ENCODE assay signal across 12 mouse cellular contexts in the genomic region with DNA sequence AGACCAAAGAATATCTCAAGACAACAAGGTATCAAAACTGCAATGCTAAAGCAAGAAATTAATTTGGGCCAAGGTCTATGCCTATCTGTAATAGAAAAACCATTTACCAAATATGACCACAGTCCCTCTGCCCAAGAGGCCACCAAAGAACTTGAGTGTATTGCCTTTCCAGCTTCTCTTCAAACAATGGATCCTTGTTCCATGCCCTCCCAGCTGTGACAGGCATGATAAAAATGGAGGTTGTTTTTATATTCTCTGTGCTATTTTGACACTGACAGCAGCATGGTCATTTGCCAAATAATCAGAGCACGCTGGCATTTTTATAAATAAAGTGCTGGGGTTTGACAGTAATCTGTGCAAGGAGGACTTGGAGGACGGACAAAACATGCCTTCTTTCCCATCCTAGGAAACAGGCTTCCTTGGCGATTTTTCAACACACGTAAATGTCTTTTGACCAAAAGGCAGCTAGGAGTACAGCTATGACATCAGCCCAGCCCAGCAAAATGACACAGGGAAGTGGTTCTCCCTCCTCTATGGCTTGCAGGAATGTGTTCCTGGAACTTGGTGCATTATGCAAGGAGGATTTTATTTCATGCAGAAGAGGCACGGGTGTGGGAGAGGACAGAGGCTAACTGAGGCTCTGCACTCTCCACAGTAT.
A peak's percentile ranks its signal among the peaks of the same experiment; 100 is the strongest.
DNase-seq lines count a peak whose midpoint lies in the region; ATAC-seq lines count a peak whose summit lies in the region.
"Had no signal": no experiment of that assay in that cellular context is flagged by ENCODE, and none has a peak within 500 bp of the region (broad histone marks: within the 10 kb centered on the region; RNA-seq: fewer than 3 reads in every experiment).

No protein-coding gene starts in this region.

- no peak overlapping the region for H3K4me2 ChIP-seq in hindbrain, embryonic 13.5 days
- H3K4me2 ChIP-seq in lung, embryonic 16.5 days (ENCODE audit: low read depth, low read length) = no peak overlapping the region
- H3K4me2 ChIP-seq: midbrain, embryonic 12.5 days; neural tube, embryonic 12.5 days had no signal

- H3K4me1 ChIP-seq in hindbrain, embryonic 13.5 days (replicated peaks) = peaks cover 4% of the 10 kb centered on the region; the same call in 1 of the 2 replicates
- H3K4me1 ChIP-seq in hindbrain, embryonic 10.5 days (replicated peaks) = peaks cover 15% of the 10 kb centered on the region
- peaks cover 25% of the 10 kb centered on the region for H3K4me1 ChIP-seq in lung, embryonic 16.5 days (replicated peaks; ENCODE audit: control insufficient read depth, insufficient read depth, low read length)

- no peaks in the 10 kb centered on the region for H3K36me3 ChIP-seq in hindbrain, embryonic 13.5 days
- H3K36me3 ChIP-seq in hindbrain, embryonic 10.5 days = no peaks in the 10 kb centered on the region
- H3K36me3 ChIP-seq in lung, embryonic 16.5 days (ENCODE audit: control insufficient read depth, insufficient read depth, low read length) = no peaks in the 10 kb centered on the region
- H3K36me3 ChIP-seq: midbrain, embryonic 12.5 days; neural tube, embryonic 12.5 days had no signal

- H3K9me3 ChIP-seq in hindbrain, embryonic 13.5 days = no peaks in the 10 kb centered on the region
- H3K9me3 ChIP-seq in hindbrain, embryonic 10.5 days = no peaks in the 10 kb centered on the region
- H3K9me3 ChIP-seq in lung, embryonic 16.5 days (ENCODE audit: control insufficient read depth, low read length) = no peaks in the 10 kb centered on the region
- H3K9me3 ChIP-seq: midbrain, embryonic 12.5 days; neural tube, embryonic 12.5 days had no signal

- H3K27ac ChIP-seq in hindbrain, embryonic 13.5 days = no peak overlapping the region
- H3K27ac ChIP-seq in hindbrain, embryonic 10.5 days = no peak overlapping the region; the same call in 1 of the 2 replicates
- H3K27ac ChIP-seq in lung, embryonic 16.5 days (ENCODE audit: low read length) = peak overlapping the region; percentile 16; the same call in 1 of the 2 replicates
- H3K27ac ChIP-seq: liver, embryonic 14.5 days; midbrain, embryonic 12.5 days; neural tube, embryonic 12.5 days had no signal

- no peak overlapping the region for H3K4me3 ChIP-seq in hindbrain, embryonic 13.5 days
- H3K4me3 ChIP-seq in hindbrain, embryonic 10.5 days = no peak overlapping the region
- H3K4me3 ChIP-seq in lung, embryonic 16.5 days (ENCODE audit: low read length) = no peak overlapping the region
- H3K4me3 ChIP-seq: midbrain, embryonic 12.5 days; neural tube, embryonic 12.5 days had no signal

- H3K9ac ChIP-seq in hindbrain, embryonic 13.5 days = no peak overlapping the region
- no peak overlapping the region for H3K9ac ChIP-seq in lung, embryonic 16.5 days (ENCODE audit: low read length)
- H3K9ac ChIP-seq: liver, embryonic 14.5 days; midbrain, embryonic 12.5 days; neural tube, embryonic 12.5 days had no signal

- ATAC-seq in hindbrain, embryonic 13.5 days (ENCODE audit: low FRiP score) = peak; percentile 74; the same call in 1 of the 2 replicates
- ATAC-seq in lung, embryonic 16.5 days (ENCODE audit: low read depth) = peak; percentile 72

- no peak for DNase-seq in hindbrain, embryonic 10.5 days (ENCODE audit: low spot score)
- DNase-seq in 3T3-L1 (ENCODE audit: low read depth, low spot score) (peak; percentile 50), NIH3T3 (ENCODE audit: low read depth) (peak; percentile 51)
- DNase-seq in ovary, adult 18-20 months (ENCODE audit: low spot score) = no peak
- DNase-seq in urinary bladder, postnatal 25 days (ENCODE audit: low spot score) = no peak
- DNase-seq: adrenal gland, postnatal 14 days; retina, postnatal 1 day had no signal

- H3K27me3 ChIP-seq in hindbrain, embryonic 13.5 days = no peaks in the 10 kb centered on the region
- no peaks in the 10 kb centered on the region for H3K27me3 ChIP-seq in hindbrain, embryonic 10.5 days (ENCODE audit: insufficient read depth, poor library complexity, severe bottlenecking)
- H3K27me3 ChIP-seq in lung, embryonic 16.5 days (ENCODE audit: control insufficient read depth, insufficient read depth, low read depth, low read length) = no peaks in the 10 kb centered on the region
- H3K27me3 ChIP-seq: midbrain, embryonic 12.5 days; neural tube, embryonic 12.5 days had no signal

- WGBS in hindbrain, embryonic 13.5 days = 45% methylated on average over 5 of the region's 5 CpGs
- WGBS in hindbrain, embryonic 10.5 days = 65% methylated on average over 5 of the region's 5 CpGs
- 29% methylated on average over 5 of the region's 5 CpGs for WGBS in lung, embryonic 16.5 days

Comparison
In these comparisons a context has a peak if more than half of its experiments do, and no peak if none do; other contexts are left out.
1. DNase-seq: peak in 3T3-L1 (single experiment) and NIH3T3 (single experiment); none in hindbrain, embryonic 10.5 days (single experiment), ovary, adult 18-20 months (single experiment) and urinary bladder, postnatal 25 days (single experiment).